Mouse (Mus musculus) kidney, embryonic 15.5 days (tissue): ENCODE measurements at regions not wholly inside any gene's neighbourhood (a gene's known extent, or its start where the extent isn't known, plus 50 kb on each side); places are given as distances from the start of the nearest gene placed in this dataset.

ENCODE experiments used
- ATAC-seq: fragments of 200-750 bp; cut with Nextera tagmentation; replicated peaks from 2 replicates; pipeline ENCODE4 v1.8.0; 2017; ENCODE audit warnings: moderate TSS enrichment; ENCODE audit not compliant: low FRiP score
- H3K27ac ChIP-seq: fragments of 300-500 bp; sonication (generic); 2 replicates; pipeline ENCODE4 v1.5.1; 2015; ENCODE audit warnings: mild to moderate bottlenecking, inconsistent platforms
- H3K27me3 ChIP-seq: fragments of 300-500 bp; sonication (generic); 2 replicates; pipeline ENCODE4 v1.6.1; 2015; ENCODE audit warnings: inconsistent platforms
- H3K36me3 ChIP-seq: fragments of 300-500 bp; sonication (generic); 2 replicates; pipeline ENCODE4 v1.6.1; 2015; ENCODE audit warnings: inconsistent platforms
- H3K4me1 ChIP-seq: fragments of 300-500 bp; sonication (generic); 2 replicates; pipeline ENCODE4 v1.6.1; 2015; ENCODE audit warnings: inconsistent platforms
- H3K4me2 ChIP-seq: fragments of 300-500 bp; sonication (generic); 2 replicates; pipeline ENCODE4 v1.6.1; 2015; ENCODE audit warnings: moderate library complexity, mild to moderate bottlenecking, inconsistent platforms
- H3K4me3 ChIP-seq: fragments of 300-500 bp; sonication (generic); replicated peaks from 2 replicates; pipeline ENCODE4 v1.5.1; 2015; ENCODE audit warnings: mild to moderate bottlenecking, inconsistent platforms
- H3K9ac ChIP-seq: fragments of 300-500 bp; sonication (generic); 2 replicates; pipeline ENCODE4 v1.6.1; 2015; ENCODE audit warnings: mild to moderate bottlenecking, inconsistent platforms
- H3K9me3 ChIP-seq: fragments of 300-500 bp; sonication (generic); replicated peaks from 2 replicates; pipeline ENCODE4 v1.6.1; 2016; ENCODE audit warnings: inconsistent platforms
- WGBS: fragments of 180-500 bp; shearing (Covaris S2); methylation state at CpG from one replicate; pipeline ENCODE4 v1.1.7; 2015; ENCODE audit warnings: mixed read lengths; 5-methylcytosine and 5-hydroxymethylcytosine counted together

- peak; percentile 42; the same call in 1 of the 2 replicates for ATAC-seq
- H3K27ac ChIP-seq: peak overlapping the region; percentile 66
- H3K27me3 ChIP-seq: no peaks in the 10 kb centered on the region
- 17% methylated on average over 3 of the region's 3 CpGs for WGBS
- H3K4me2 ChIP-seq: peak overlapping the region; percentile 33
- H3K9ac ChIP-seq: no peak overlapping the region
- H3K36me3 ChIP-seq: no peaks in the 10 kb centered on the region
- no peaks in the 10 kb centered on the region for H3K9me3 ChIP-seq
- H3K4me3 ChIP-seq: no peak overlapping the region
- peaks cover 39% of the 10 kb centered on the region for H3K4me1 ChIP-seq
These were observed 166.2 kb downstream of the Sox4 start for GRCm38 (mm10) chr13:28787331-28787643.

- H3K9me3 ChIP-seq: no peaks in the 10 kb centered on the region
- WGBS: 29% methylated on average over 9 of the region's 9 CpGs
- H3K27me3 ChIP-seq: no peaks in the 10 kb centered on the region
- no peaks in the 10 kb centered on the region for H3K36me3 ChIP-seq
- peaks cover 41% of the 10 kb centered on the region for H3K4me1 ChIP-seq
- peak; percentile 61 for ATAC-seq
- peak overlapping the region; percentile 33 for H3K4me2 ChIP-seq
- peak overlapping the region; percentile 66 for H3K27ac ChIP-seq
- H3K9ac ChIP-seq: no peak overlapping the region
- no peak overlapping the region for H3K4me3 ChIP-seq
These were observed 166.7 kb downstream of the Sox4 start for GRCm38 (mm10) chr13:28786629-28787330.

GRCm38 (mm10) chr13:28782497-28783246, 170.8 kb downstream of the Sox4 start:
- peaks cover 32% of the 10 kb centered on the region for H3K4me1 ChIP-seq
- no peak overlapping the region for H3K4me2 ChIP-seq
- H3K9ac ChIP-seq: no peak overlapping the region
- no peaks in the 10 kb centered on the region for H3K9me3 ChIP-seq
- WGBS: 59% methylated on average over 10 of the region's 10 CpGs
- ATAC-seq: no peak
- H3K27me3 ChIP-seq: no peaks in the 10 kb centered on the region
- H3K4me3 ChIP-seq: no peak overlapping the region
- no peaks in the 10 kb centered on the region for H3K36me3 ChIP-seq
- peak overlapping the region; percentile 38; the same call in 1 of the 2 replicates for H3K27ac ChIP-seq

- Histone ChIP-seq H3K9me3 (no peaks in the 10 kb centered on the region), H3K9ac (no peak overlapping the region), H3K4me3 (no peak overlapping the region), H3K27ac (peak overlapping the region; percentile 38), H3K27me3 (no peaks in the 10 kb centered on the region), H3K4me2 (0 out of 2 replicates have a peak overlapping the region, but pooled peaks have one; percentile 1), H3K36me3 (no peaks in the 10 kb centered on the region), H3K4me1 (peaks cover 26% of the 10 kb centered on the region)
- 14% methylated on average over 5 of the region's 5 CpGs for WGBS
- ATAC-seq: peak; percentile 55
These were observed 171.4 kb downstream of the Sox4 start for GRCm38 (mm10) chr13:28782081-28782480.

- H3K27me3 ChIP-seq: no peaks in the 10 kb centered on the region
- H3K27ac ChIP-seq: peak overlapping the region; percentile 38
- H3K4me1 ChIP-seq: peaks cover 22% of the 10 kb centered on the region
- H3K4me2 ChIP-seq: 0 out of 2 replicates have a peak overlapping the region, but pooled peaks have one; percentile 1
- WGBS: 25% methylated on average over 5 of the region's 5 CpGs
- no peaks in the 10 kb centered on the region for H3K9me3 ChIP-seq
- H3K4me3 ChIP-seq: no peak overlapping the region
- H3K36me3 ChIP-seq: no peaks in the 10 kb centered on the region
- ATAC-seq: peak; percentile 46
- no peak overlapping the region for H3K9ac ChIP-seq
These were observed 171.9 kb downstream of the Sox4 start for GRCm38 (mm10) chr13:28781660-28782059.

- no peaks in the 10 kb centered on the region for H3K36me3 ChIP-seq
- no peak for ATAC-seq
- no peak overlapping the region for H3K27ac ChIP-seq
- H3K4me3 ChIP-seq: no peak overlapping the region
- no peak overlapping the region for H3K9ac ChIP-seq
- no peaks in the 10 kb centered on the region for H3K9me3 ChIP-seq
- no peak overlapping the region for H3K4me2 ChIP-seq
- H3K4me1 ChIP-seq: peaks cover 14% of the 10 kb centered on the region
- 71% methylated on average over 5 of the region's 5 CpGs for WGBS
- no peaks in the 10 kb centered on the region for H3K27me3 ChIP-seq
These were observed 173.1 kb downstream of the Sox4 start for GRCm38 (mm10) chr13:28780462-28780861.

- Histone ChIP-seq H3K27me3 (no peaks in the 10 kb centered on the region), H3K27ac (0 out of 2 replicates have a peak overlapping the region, but pooled peaks have one; percentile 27), H3K4me1 (peaks cover 12% of the 10 kb centered on the region), H3K4me2 (no peak overlapping the region), H3K9ac (no peak overlapping the region), H3K9me3 (no peaks in the 10 kb centered on the region), H3K4me3 (no peak overlapping the region), H3K36me3 (no peaks in the 10 kb centered on the region)
- 66% methylated on average over 7 of the region's 7 CpGs for WGBS
- ATAC-seq: no peak
These were observed 178.2 kb downstream of the Sox4 start for GRCm38 (mm10) chr13:28775142-28775815.

GRCm38 (mm10) chr13:28774649-28775048, 178.9 kb downstream of the Sox4 start:
- Histone ChIP-seq H3K4me1 (peaks cover 18% of the 10 kb centered on the region), H3K27ac (no peak overlapping the region), H3K4me2 (no peak overlapping the region), H3K4me3 (no peak overlapping the region), H3K36me3 (no peaks in the 10 kb centered on the region), H3K27me3 (no peaks in the 10 kb centered on the region), H3K9me3 (no peaks in the 10 kb centered on the region), H3K9ac (no peak overlapping the region)
- 82% methylated on average over 7 of the region's 7 CpGs for WGBS
- ATAC-seq: no peak

GRCm38 (mm10) chr13:28773466-28773865, 180.0 kb downstream of the Sox4 start:
- Histone ChIP-seq H3K4me1 (peaks cover 29% of the 10 kb centered on the region), H3K27ac (no peak overlapping the region), H3K36me3 (no peaks in the 10 kb centered on the region), H3K4me3 (no peak overlapping the region), H3K4me2 (no peak overlapping the region), H3K9me3 (no peaks in the 10 kb centered on the region), H3K27me3 (no peaks in the 10 kb centered on the region), H3K9ac (no peak overlapping the region)
- ATAC-seq: no peak
- 84% methylated on average over 2 of the region's 2 CpGs for WGBS

GRCm38 (mm10) chr13:28770531-28770930, 183.0 kb downstream of the Sox4 start:
- Histone ChIP-seq H3K4me1 (peaks cover 32% of the 10 kb centered on the region), H3K9me3 (no peaks in the 10 kb centered on the region), H3K27ac (peak overlapping the region; percentile 67), H3K4me3 (no peak overlapping the region), H3K9ac (no peak overlapping the region), H3K36me3 (no peaks in the 10 kb centered on the region), H3K27me3 (no peaks in the 10 kb centered on the region), H3K4me2 (peak overlapping the region; percentile 36; the same call in 1 of the 2 replicates)
- ATAC-seq: no peak
- WGBS: 36% methylated on average over 13 of the region's 13 CpGs

- Histone ChIP-seq H3K4me3 (no peak overlapping the region), H3K4me2 (no peak overlapping the region), H3K36me3 (no peaks in the 10 kb centered on the region), H3K4me1 (peaks cover 32% of the 10 kb centered on the region), H3K9ac (no peak overlapping the region), H3K27ac (peak overlapping the region; percentile 49), H3K27me3 (no peaks in the 10 kb centered on the region), H3K9me3 (no peaks in the 10 kb centered on the region)
- no peak for ATAC-seq
- 40% methylated on average over 4 of the region's 4 CpGs for WGBS
These were observed 183.5 kb downstream of the Sox4 start for GRCm38 (mm10) chr13:28770018-28770417.
